Mouse (Mus musculus) 3134 (cell line): ENCODE data around the gene Hist2h2ac.
"Not testable (repeated sequence)": the region's sequence is repeated elsewhere in the genome, so short reads cannot be mapped to it uniquely, and the experiment has no call there.

Experiments used
- DNase-seq: peaks from one replicate; pipeline ENCODE4 v3.0.0-alpha.2; 2011; ENCODE audit warnings: low spot score; ENCODE audit not compliant: insufficient read length; ENCODE audit errors: extremely low read depth

Gene Hist2h2ac

DNA sequence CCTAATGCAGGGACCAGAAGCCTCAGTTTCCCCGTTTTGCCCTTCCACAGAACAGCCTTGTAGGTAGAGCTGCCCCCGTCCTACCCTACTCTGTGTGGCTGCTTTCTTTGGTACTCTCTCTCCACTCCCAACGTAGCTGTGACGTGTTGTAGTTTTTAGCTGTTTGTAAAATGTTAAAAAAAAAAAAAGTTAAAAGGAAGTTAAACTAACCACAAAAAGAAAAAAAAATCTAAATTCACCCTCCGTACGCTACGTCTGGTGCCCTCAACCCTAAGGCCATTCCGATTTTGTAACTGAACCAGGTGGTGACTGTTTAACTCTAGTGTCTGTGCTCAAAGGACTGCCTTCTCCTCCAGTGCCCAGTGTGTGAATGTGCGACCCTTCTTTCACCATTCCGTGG, 25.7 kb downstream of the Hist2h2ac start:
- DNase-seq: no peak

DNA sequence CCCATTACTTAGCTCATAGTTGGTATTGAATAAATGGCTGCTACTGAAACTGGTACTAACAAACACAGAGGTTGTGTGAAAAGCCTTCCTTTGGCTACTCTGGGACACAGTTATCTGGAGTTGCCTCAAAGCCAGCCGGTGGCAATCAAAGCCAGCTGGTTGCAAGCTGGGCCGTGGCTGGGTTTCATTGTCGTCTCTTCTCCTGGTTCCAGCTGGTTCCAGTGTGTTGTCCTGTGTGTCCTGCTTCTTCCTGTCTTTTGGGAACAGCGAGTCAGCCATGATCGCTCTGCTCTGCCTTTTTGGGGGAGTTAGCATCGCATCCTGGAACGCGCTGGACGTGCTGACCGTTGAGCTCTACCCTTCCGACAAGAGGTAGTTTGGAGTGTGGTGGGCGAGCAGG, 27.7 kb downstream of the Hist2h2ac start:
- DNase-seq: no peak

DNA sequence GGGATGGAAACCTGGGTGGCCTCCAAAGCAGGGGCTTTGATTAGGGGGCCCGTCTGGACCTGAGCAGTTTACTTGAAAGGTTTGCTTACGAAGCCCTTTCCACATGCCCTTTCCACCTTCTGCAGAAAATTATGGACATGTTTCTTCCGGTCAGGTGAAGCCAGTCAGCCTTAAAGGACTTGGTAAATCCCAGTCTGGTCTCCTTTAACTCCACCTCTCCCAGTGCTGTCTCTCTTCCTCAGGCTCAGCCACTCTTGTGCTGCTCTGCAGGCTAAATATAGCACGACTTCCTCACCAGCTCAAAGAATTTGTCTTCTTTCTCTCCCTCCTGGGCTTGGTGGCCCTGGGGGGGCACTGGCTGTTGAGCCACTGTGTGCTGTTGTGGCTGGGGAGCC, 38.3 kb downstream of the Hist2h2ac start:
- DNase-seq: no peak

GRCm38 (mm10) chr3:96181510-96182381, 38.9 kb downstream of the Hist2h2ac start:
- no peak for DNase-seq

GRCm38 (mm10) chr3:96180727-96181477, 39.8 kb downstream of the Hist2h2ac start, which contains the start of gene Sv2a:
Gene Sv2a (plus strand): TSS chr3:96181151.
- no peak for DNase-seq

DNA sequence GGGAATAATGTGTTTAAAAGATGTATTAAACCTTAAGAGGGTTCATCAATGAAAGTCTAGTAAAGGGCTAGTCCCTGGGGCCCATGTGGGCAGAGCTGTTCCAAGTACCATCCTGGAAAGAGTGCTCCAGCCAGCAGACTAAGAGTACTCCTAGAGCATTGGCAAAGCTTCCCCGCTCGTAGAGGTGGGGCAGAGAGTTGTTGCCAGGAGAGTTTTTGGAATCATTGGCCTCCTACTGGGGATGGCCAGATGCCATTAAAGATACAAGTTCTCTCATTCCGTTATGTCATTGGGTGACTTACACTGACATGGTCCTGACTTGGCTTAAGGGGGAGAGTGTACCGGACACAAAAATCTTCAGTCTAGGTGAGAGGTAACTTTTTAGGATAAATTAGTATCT, 41.1 kb downstream of the Hist2h2ac start:
- DNase-seq: no peak

GRCm38 (mm10) chr3:96178902-96179301, 41.8 kb downstream of the Hist2h2ac start:
- no peak for DNase-seq

DNA sequence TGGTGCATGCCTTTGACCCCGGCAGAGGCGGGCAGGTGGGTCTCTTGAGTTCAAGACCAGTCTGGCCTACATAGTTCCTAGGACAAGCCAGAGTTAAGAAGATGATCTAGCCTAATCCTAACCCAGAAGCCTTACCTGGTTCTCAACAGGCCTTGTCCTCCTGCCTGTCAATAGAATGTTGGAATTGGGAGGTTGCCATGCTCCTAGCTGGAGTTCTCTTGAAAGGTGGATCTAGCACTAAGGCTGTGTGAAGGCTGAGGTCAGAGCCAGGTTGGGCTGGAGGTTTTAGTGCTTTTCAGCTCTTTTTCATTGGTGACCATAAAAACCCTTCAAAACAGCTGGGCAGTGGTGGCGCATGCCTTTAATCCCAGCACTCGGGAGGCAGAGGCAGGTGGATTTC, 42.3 kb downstream of the Hist2h2ac start:
- no peak for DNase-seq

DNA sequence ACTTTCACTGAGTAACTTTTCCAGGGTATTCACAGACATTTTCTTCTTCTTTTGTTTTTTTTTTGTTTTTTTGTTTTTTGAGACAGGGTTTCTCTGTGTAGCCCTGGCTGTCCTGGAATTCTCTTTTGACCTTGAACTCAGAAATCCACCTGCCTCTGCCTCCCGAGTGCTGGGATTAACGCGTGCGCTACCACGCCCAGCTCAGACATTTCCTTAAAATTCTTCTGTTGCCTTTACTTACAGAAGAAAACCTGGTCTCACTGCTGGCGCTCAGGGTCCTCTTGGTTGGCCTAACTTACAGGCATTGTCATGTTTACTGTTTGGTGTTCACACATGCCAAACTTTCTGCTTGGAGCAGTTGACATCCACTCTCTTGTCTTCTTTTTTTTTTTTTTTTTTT, 45.4 kb downstream of the Hist2h2ac start:
- no peak for DNase-seq

DNA sequence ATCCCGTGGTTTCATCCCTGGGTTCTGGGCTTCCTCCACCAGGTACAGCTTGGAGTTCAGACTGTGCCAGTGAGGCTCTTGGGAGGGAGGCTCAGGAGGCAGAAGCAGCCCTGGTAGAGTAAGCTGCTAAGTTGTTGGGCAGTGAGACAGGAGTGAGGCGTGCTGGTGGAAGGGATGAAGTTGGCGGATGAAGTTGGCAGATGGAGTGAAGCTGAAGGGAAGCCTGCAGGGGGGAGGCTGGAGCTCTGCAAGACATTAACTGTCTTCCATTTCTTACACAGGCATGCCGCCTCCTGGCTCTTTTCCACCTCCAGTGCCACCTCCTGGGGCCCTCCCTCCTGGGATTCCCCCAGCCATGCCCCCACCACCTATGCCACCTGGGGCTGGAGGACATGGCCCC, 46.6 kb downstream of the Hist2h2ac start:
- not testable (repeated sequence) for DNase-seq

- DNase-seq: no peak
Measured at GRCm38 (mm10) chr3:96173185-96173584, 47.5 kb downstream of the Hist2h2ac start.

- DNase-seq: peak; percentile 95
Measured at GRCm38 (mm10) chr3:96172197-96173178, 48.2 kb downstream of the Hist2h2ac start, which contains the start of gene Sf3b4. Gene Sf3b4 (plus strand): TSS chr3:96172332.

DNA sequence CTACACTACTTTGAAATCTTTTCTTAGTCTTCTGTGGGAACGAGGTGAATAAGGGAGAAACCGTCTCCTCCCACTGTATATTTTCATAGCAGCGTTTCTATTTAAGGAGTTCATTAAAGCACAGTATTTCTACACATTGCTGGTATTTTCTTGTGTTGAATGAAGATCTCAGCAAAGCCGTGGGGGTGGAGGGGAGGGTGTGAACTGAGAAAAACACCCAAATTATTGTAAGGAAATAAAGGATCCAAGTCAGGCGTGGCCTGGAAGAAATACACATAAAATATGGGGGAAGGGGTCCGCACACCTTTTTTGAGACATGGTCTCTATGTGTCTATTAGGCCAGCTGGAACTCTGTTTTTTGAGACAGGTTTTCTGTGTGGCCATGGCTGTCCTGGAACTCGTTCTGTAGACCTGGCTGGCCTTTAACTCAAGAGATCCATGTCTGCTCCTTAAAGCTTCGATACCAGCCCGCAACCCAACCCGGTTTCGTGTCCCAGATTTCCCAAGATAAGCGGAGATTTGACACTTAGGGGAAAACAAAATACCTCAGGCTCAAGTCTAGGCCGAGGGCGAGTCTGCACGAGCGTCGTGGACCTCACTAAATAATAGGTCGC, 49.0 kb downstream of the Hist2h2ac start:
- DNase-seq: no peak

DNA sequence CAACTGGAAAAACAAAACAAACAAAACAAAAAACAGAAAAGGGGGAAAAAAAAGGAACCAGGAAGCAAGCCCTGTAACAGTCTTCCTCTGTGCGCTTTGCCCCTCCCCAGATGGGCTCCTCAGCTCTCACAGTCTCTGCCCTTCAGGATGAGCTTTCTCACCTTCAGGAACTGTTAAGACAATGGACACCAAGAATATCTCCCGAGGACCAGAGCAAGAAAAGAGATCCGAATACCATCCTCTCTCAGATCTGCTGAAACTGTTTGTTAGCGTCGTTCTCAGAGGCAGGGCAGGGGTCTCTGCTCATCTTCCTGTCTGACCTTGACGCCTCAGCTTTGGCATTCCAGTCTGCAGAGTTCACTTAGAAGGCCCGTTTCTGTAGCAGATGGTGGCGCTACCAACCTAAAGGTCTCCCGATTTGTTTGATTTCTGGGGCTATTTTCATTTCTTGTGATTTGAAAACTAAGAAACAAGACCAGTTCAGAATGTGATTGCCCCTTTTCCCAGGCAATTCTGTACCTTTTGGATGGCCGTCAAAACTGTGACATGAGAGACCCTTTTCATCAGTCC, 49.6 kb downstream of the Hist2h2ac start:
- DNase-seq: no peak
